Mouse (Mus musculus): ENCODE measurements at regions not wholly inside any gene's neighbourhood (a gene's known extent, or its start where the extent isn't known, plus 50 kb on each side); places are given as distances from the start of the nearest gene placed in this dataset.

DNA sequence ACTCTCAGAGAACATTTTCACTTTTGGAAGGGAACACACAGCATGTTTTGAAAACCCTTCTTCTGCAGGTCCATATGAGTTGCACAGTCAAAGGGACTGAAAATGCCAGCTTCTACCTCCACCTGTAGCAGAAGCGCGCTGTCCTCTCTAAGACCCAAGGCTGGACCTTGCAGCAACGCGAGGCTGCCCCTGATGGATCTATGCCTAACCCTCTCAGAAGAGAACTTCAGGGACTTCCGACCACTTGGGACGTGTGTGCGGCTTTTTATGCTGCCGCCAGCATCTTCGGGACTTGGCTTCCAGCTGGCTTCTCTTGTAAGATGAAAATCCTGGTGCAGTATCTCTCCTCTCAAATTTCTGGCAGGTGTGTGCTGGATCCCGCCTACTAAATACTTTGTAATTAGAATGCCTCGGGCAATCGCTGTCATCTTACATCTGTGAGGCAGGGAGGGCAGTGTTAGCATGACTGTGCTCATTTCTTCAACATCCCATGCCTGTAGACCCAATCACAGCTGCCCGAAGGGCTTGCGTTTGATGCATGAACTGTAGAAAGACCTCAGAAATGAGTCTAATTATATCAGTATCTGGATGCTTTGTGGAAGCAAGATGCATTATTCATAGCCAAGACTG, 171.8 kb upstream of the Rnf219 start:
- no peaks in the 10 kb centered on the region for H3K27me3 ChIP-seq (ENCODE audit: control insufficient read depth, insufficient read depth, insufficient read length)
- no peak overlapping the region for H3K4me2 ChIP-seq (ENCODE audit: low read depth)
- TF ChIP-seq USF1 (IDR thresholded peaks at IDR 0.05; ENCODE audit: low read depth) (no peak), POLR2AphosphoS2 (IDR thresholded peaks at IDR 0.05; ENCODE audit: insufficient read length, low read depth) (no peak), E2F4 (IDR thresholded peaks at IDR 0.05; ENCODE audit: insufficient read depth) (no peak), POLR2A (IDR thresholded peaks at IDR 0.05; ENCODE audit: insufficient read length, low read depth) (no peak), MYOG (IDR thresholded peaks at IDR 0.05; ENCODE audit: control insufficient read depth in 1 of 3, insufficient read depth in 1 of 3, insufficient read length in 2 of 3, low read depth in 2 of 3) (no peak), TCF12 (IDR thresholded peaks at IDR 0.05; ENCODE audit: insufficient read depth, poor library complexity, severe bottlenecking) (no peak), TCF3 (IDR thresholded peaks at IDR 0.05; ENCODE audit: insufficient read length, low read depth) (no peak), REST (IDR thresholded peaks at IDR 0.05; ENCODE audit: insufficient read depth, insufficient read length) (no peak), CEBPB (IDR thresholded peaks at IDR 0.05; ENCODE audit: insufficient read depth, poor library complexity, severe bottlenecking) (no peak), MYOD1 (IDR thresholded peaks at IDR 0.05; ENCODE audit: control insufficient read depth in 1 of 3, insufficient read length in 2 of 3, low read depth in 2 of 3) (no peak), MAX (IDR thresholded peaks at IDR 0.05; ENCODE audit: low read depth) (no peak), SRF (IDR thresholded peaks at IDR 0.05; ENCODE audit: control insufficient read depth, insufficient read length, low read depth) (no peak)
- no peaks in the 10 kb centered on the region for H3K36me3 ChIP-seq (ENCODE audit: control insufficient read depth, insufficient read depth)
- no peak overlapping the region for H3K4me3 ChIP-seq
- no peaks in the 10 kb centered on the region for H3K79me2 ChIP-seq (ENCODE audit: control insufficient read depth, insufficient read depth)
- H3ac ChIP-seq (ENCODE audit: control insufficient read depth, insufficient read length) = no peak overlapping the region

DNA sequence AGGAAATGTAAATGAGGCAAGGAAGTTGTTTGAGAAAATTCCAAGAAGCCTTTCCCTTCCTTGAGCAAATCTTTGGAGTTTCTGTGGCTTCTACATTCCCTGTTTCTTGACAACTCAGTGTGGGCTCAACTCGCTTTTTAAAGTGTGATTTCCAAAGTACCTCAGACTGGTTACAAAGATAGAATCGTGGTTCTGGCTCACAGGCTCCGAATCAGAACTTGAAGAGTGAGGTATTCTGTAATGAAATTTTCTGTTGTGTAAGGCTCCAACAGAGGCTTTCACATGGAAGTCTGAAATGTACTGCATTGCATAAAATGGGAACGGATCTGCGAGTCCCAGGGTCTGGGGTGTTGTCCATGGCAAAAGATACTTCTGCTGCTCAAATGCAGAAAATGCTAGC, 170.2 kb upstream of the Rnf219 start:
- Histone ChIP-seq H3ac (ENCODE audit: control insufficient read depth, insufficient read length) (no peak overlapping the region), H3K4me2 (ENCODE audit: low read depth) (no peak overlapping the region), H3K36me3 (ENCODE audit: control insufficient read depth, insufficient read depth) (no peaks in the 10 kb centered on the region), H3K27me3 (ENCODE audit: control insufficient read depth, insufficient read depth, insufficient read length) (no peaks in the 10 kb centered on the region), H3K4me3 (no peak overlapping the region), H3K79me2 (ENCODE audit: control insufficient read depth, insufficient read depth) (no peaks in the 10 kb centered on the region)
- TF ChIP-seq MYOD1 (IDR thresholded peaks at IDR 0.05; ENCODE audit: control insufficient read depth in 1 of 3, insufficient read length in 2 of 3, low read depth in 2 of 3) = no peak
- TF ChIP-seq USF1 (IDR thresholded peaks at IDR 0.05; ENCODE audit: low read depth) = no peak
- no peak for TF ChIP-seq TCF3 (IDR thresholded peaks at IDR 0.05; ENCODE audit: insufficient read length, low read depth)
- TF ChIP-seq POLR2A (IDR thresholded peaks at IDR 0.05; ENCODE audit: insufficient read length, low read depth) = no peak
- TF ChIP-seq MYOG (IDR thresholded peaks at IDR 0.05; ENCODE audit: control insufficient read depth in 1 of 3, insufficient read depth in 1 of 3, insufficient read length in 2 of 3, low read depth in 2 of 3) = no peak
- TF ChIP-seq MAX (IDR thresholded peaks at IDR 0.05; ENCODE audit: low read depth) = no peak
- no peak for TF ChIP-seq CEBPB (IDR thresholded peaks at IDR 0.05; ENCODE audit: insufficient read depth, poor library complexity, severe bottlenecking)
- TF ChIP-seq E2F4 (IDR thresholded peaks at IDR 0.05; ENCODE audit: insufficient read depth) = no peak
- no peak for TF ChIP-seq SRF (IDR thresholded peaks at IDR 0.05; ENCODE audit: control insufficient read depth, insufficient read length, low read depth)
- no peak for TF ChIP-seq POLR2AphosphoS2 (IDR thresholded peaks at IDR 0.05; ENCODE audit: insufficient read length, low read depth)
- no peak for TF ChIP-seq REST (IDR thresholded peaks at IDR 0.05; ENCODE audit: insufficient read depth, insufficient read length)
- TF ChIP-seq TCF12 (IDR thresholded peaks at IDR 0.05; ENCODE audit: insufficient read depth, poor library complexity, severe bottlenecking) = no peak

DNA sequence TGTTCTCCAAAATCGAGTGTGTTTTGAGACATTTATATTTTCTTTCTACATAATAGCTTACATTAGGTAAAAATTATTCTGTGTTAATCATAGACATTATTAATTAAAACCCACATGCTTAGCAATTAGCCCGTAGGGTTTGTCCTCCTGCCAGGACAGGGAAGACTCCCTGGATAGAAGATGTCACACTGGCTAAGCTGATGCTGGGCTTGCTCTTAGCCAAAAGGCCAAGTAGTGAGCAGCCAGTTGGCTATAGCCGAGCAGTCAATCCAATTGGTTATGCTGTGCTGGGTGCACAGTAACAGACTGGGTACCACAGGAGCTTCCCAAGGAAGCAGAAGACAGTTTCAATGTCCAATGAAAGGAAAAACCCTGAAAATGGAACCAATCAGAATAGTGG, 166.0 kb upstream of the Rnf219 start:
- TF ChIP-seq SRF (IDR thresholded peaks at IDR 0.05; ENCODE audit: control insufficient read depth, insufficient read length, low read depth) = no peak
- TF ChIP-seq REST (IDR thresholded peaks at IDR 0.05; ENCODE audit: insufficient read depth, insufficient read length) = no peak
- TF ChIP-seq MAX (IDR thresholded peaks at IDR 0.05; ENCODE audit: low read depth) = no peak
- no peak for TF ChIP-seq USF1 (IDR thresholded peaks at IDR 0.05; ENCODE audit: low read depth)
- no peak for TF ChIP-seq TCF12 (IDR thresholded peaks at IDR 0.05; ENCODE audit: insufficient read depth, poor library complexity, severe bottlenecking)
- TF ChIP-seq MYOG (IDR thresholded peaks at IDR 0.05; ENCODE audit: control insufficient read depth in 1 of 3, insufficient read depth in 1 of 3, insufficient read length in 2 of 3, low read depth in 2 of 3) = no peak
- no peak for TF ChIP-seq MYOD1 (IDR thresholded peaks at IDR 0.05; ENCODE audit: control insufficient read depth in 1 of 3, insufficient read length in 2 of 3, low read depth in 2 of 3)
- TF ChIP-seq POLR2AphosphoS2 (IDR thresholded peaks at IDR 0.05; ENCODE audit: insufficient read length, low read depth) = no peak
- TF ChIP-seq TCF3 (IDR thresholded peaks at IDR 0.05; ENCODE audit: insufficient read length, low read depth) = no peak
- TF ChIP-seq POLR2A (IDR thresholded peaks at IDR 0.05; ENCODE audit: insufficient read length, low read depth) = no peak
- no peak for TF ChIP-seq CEBPB (IDR thresholded peaks at IDR 0.05; ENCODE audit: insufficient read depth, poor library complexity, severe bottlenecking)
- TF ChIP-seq E2F4 (IDR thresholded peaks at IDR 0.05; ENCODE audit: insufficient read depth) = no peak
- Histone ChIP-seq H3K4me3 (no peak overlapping the region), H3ac (ENCODE audit: control insufficient read depth, insufficient read length) (no peak overlapping the region), H3K36me3 (ENCODE audit: control insufficient read depth, insufficient read depth) (no peaks in the 10 kb centered on the region), H3K79me2 (ENCODE audit: control insufficient read depth, insufficient read depth) (no peaks in the 10 kb centered on the region), H3K27me3 (ENCODE audit: control insufficient read depth, insufficient read depth, insufficient read length) (no peaks in the 10 kb centered on the region), H3K4me2 (ENCODE audit: low read depth) (no peak overlapping the region)

DNA sequence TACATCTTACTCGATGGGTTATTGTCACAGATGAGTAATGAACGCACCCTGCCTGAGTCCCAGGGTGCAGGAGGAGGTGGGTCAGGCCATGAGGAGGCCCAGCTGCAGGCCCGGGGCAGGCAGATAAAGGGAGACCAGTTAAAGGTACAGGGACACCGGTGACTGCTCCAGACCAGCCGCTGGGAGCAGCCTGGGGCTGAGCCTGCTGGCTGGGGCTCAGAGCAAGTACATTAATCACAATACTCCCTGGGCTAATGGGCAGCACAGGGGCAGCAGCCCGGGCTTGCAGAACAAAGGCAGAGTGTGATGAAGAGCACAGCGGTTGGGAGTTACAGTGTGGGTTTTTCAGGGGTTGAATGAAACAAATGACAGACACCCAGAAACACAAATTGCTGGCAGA, 154.4 kb upstream of the Rnf219 start:
- H3K36me3 ChIP-seq (ENCODE audit: control insufficient read depth, insufficient read depth) = no peaks in the 10 kb centered on the region
- H3ac ChIP-seq (ENCODE audit: control insufficient read depth, insufficient read length) = no peak overlapping the region
- no peak overlapping the region for H3K4me2 ChIP-seq (ENCODE audit: low read depth)
- TF ChIP-seq CEBPB (IDR thresholded peaks at IDR 0.05; ENCODE audit: insufficient read depth, poor library complexity, severe bottlenecking) = no peak
- TF ChIP-seq USF1 (IDR thresholded peaks at IDR 0.05; ENCODE audit: low read depth) = no peak
- no peak for TF ChIP-seq E2F4 (IDR thresholded peaks at IDR 0.05; ENCODE audit: insufficient read depth)
- TF ChIP-seq POLR2AphosphoS2 (IDR thresholded peaks at IDR 0.05; ENCODE audit: insufficient read length, low read depth) = no peak
- TF ChIP-seq MYOG (IDR thresholded peaks at IDR 0.05; ENCODE audit: control insufficient read depth in 1 of 3, insufficient read depth in 1 of 3, insufficient read length in 2 of 3, low read depth in 2 of 3) = no peak
- no peak for TF ChIP-seq MAX (IDR thresholded peaks at IDR 0.05; ENCODE audit: low read depth)
- TF ChIP-seq REST (IDR thresholded peaks at IDR 0.05; ENCODE audit: insufficient read depth, insufficient read length) = no peak
- H3K4me3 ChIP-seq = no peak overlapping the region
- H3K79me2 ChIP-seq (ENCODE audit: control insufficient read depth, insufficient read depth) = no peaks in the 10 kb centered on the region
- no peaks in the 10 kb centered on the region for H3K27me3 ChIP-seq (ENCODE audit: control insufficient read depth, insufficient read depth, insufficient read length)

Data from myocyte (in vitro differentiated cells).